Mouse (Mus musculus): ENCODE data around the gene Asb13.

- TF ChIP-seq EP300 (IDR thresholded peaks at IDR 0.05; ENCODE audit: low read depth) (no peak), CTCF (IDR thresholded peaks at IDR 0.05; ENCODE audit: low read depth) (no peak)
Observed at GRCm38 (mm10) chr13:3633131-3633530, 701 bp upstream of the Asb13 start.
